Mouse (Mus musculus): Measurements from ENCODE around the gene Plod1. TPM values are rescaled to one million over a fixed set of nuclear protein-coding genes. Genes with fewer than 3 reads are reported as not detected.
"Not testable (repeated sequence)": the region's sequence is repeated elsewhere in the genome, so short reads cannot be mapped to it uniquely, and the experiment has no call there.

The Plod1 gene
- polyA plus RNA-seq, 1 experiment: 64.4 TPM

GRCm38 (mm10) chr4:147883041-147883440 is 53.5 kb downstream of the Plod1 start:
- TF ChIP-seq POLR2A (IDR thresholded peaks at IDR 0.05; ENCODE audit: low read depth, low read length) (no peak), CTCF (IDR thresholded peaks at IDR 0.05; ENCODE audit: borderline replicate concordance, insufficient read depth, low read length) (no peak)
- Histone ChIP-seq H3K27ac (ENCODE audit: insufficient read depth, low read length) (no peak overlapping the region), H3K4me3 (ENCODE audit: insufficient read depth, low read length) (no peak overlapping the region), H3K4me1 (ENCODE audit: control insufficient read depth, insufficient read depth, low read length) (peaks cover 6% of the 10 kb centered on the region; the same call in 1 of the 2 replicates)

- TF ChIP-seq POLR2A (IDR thresholded peaks at IDR 0.05; ENCODE audit: low read depth, low read length): no peak
- no peak for TF ChIP-seq CTCF (IDR thresholded peaks at IDR 0.05; ENCODE audit: borderline replicate concordance, insufficient read depth, low read length)
Measured at GRCm38 (mm10) chr4:147881792-147882191, 54.8 kb downstream of the Plod1 start.

GRCm38 (mm10) chr4:147879865-147880264 is 56.7 kb downstream of the Plod1 start:
- no peak overlapping the region for H3K4me3 ChIP-seq (ENCODE audit: insufficient read depth, low read length)
- no peak overlapping the region for H3K27ac ChIP-seq (ENCODE audit: insufficient read depth, low read length)
- TF ChIP-seq CTCF (IDR thresholded peaks at IDR 0.05; ENCODE audit: borderline replicate concordance, insufficient read depth, low read length) (no peak), POLR2A (IDR thresholded peaks at IDR 0.05; ENCODE audit: low read depth, low read length) (no peak)
- peaks cover 6% of the 10 kb centered on the region; the same call in 1 of the 2 replicates for H3K4me1 ChIP-seq (ENCODE audit: control insufficient read depth, insufficient read depth, low read length)

More at GRCm38 (mm10) chr4:147881792-147882191, 54.8 kb downstream of the Plod1 start:
- Histone ChIP-seq H3K4me3 (ENCODE audit: insufficient read depth, low read length) (no peak overlapping the region), H3K27ac (ENCODE audit: insufficient read depth, low read length) (no peak overlapping the region), H3K4me1 (ENCODE audit: control insufficient read depth, insufficient read depth, low read length) (peaks cover 6% of the 10 kb centered on the region; the same call in 1 of the 2 replicates)

GRCm38 (mm10) chr4:147879456-147879855 is 57.1 kb downstream of the Plod1 start:
- H3K4me1 ChIP-seq (ENCODE audit: control insufficient read depth, insufficient read depth, low read length): peaks cover 6% of the 10 kb centered on the region; the same call in 1 of the 2 replicates
- TF ChIP-seq CTCF (IDR thresholded peaks at IDR 0.05; ENCODE audit: borderline replicate concordance, insufficient read depth, low read length) (no peak), POLR2A (IDR thresholded peaks at IDR 0.05; ENCODE audit: low read depth, low read length) (no peak)
- H3K4me3 ChIP-seq (ENCODE audit: insufficient read depth, low read length): no peak overlapping the region
- H3K27ac ChIP-seq (ENCODE audit: insufficient read depth, low read length): no peak overlapping the region

GRCm38 (mm10) chr4:147878537-147878936 is 58.0 kb downstream of the Plod1 start:
- Histone ChIP-seq H3K4me3 (ENCODE audit: insufficient read depth, low read length) (no peak overlapping the region), H3K4me1 (ENCODE audit: control insufficient read depth, insufficient read depth, low read length) (peaks cover 6% of the 10 kb centered on the region; the same call in 1 of the 2 replicates), H3K27ac (ENCODE audit: insufficient read depth, low read length) (no peak overlapping the region)
- no peak for TF ChIP-seq CTCF (IDR thresholded peaks at IDR 0.05; ENCODE audit: borderline replicate concordance, insufficient read depth, low read length)
- TF ChIP-seq POLR2A (IDR thresholded peaks at IDR 0.05; ENCODE audit: low read depth, low read length): no peak

GRCm38 (mm10) chr4:147875852-147876575 is 60.6 kb downstream of the Plod1 start:
- TF ChIP-seq POLR2A (IDR thresholded peaks at IDR 0.05; ENCODE audit: low read depth, low read length) (no peak), CTCF (IDR thresholded peaks at IDR 0.05; ENCODE audit: borderline replicate concordance, insufficient read depth, low read length) (no peak)
- peaks cover 6% of the 10 kb centered on the region; the same call in 1 of the 2 replicates for H3K4me1 ChIP-seq (ENCODE audit: control insufficient read depth, insufficient read depth, low read length)
- H3K27ac ChIP-seq (ENCODE audit: insufficient read depth, low read length): no peak overlapping the region
- H3K4me3 ChIP-seq (ENCODE audit: insufficient read depth, low read length): no peak overlapping the region

GRCm38 (mm10) chr4:147869238-147869637 is 67.3 kb downstream of the Plod1 start:
- Histone ChIP-seq H3K27ac (ENCODE audit: insufficient read depth, low read length) (no peak overlapping the region), H3K4me1 (ENCODE audit: control insufficient read depth, insufficient read depth, low read length) (no peaks in the 10 kb centered on the region; the same call in 1 of the 2 replicates), H3K4me3 (ENCODE audit: insufficient read depth, low read length) (peak overlapping the region; percentile 69)
- TF ChIP-seq CTCF (IDR thresholded peaks at IDR 0.05; ENCODE audit: borderline replicate concordance, insufficient read depth, low read length) (no peak), POLR2A (IDR thresholded peaks at IDR 0.05; ENCODE audit: low read depth, low read length) (no peak; the same call in 1 of the 2 replicates)

- Histone ChIP-seq H3K27ac (ENCODE audit: insufficient read depth, low read length) (peak within 1 kb of the TSS; percentile 29; the same call in 1 of the 2 replicates), H3K4me3 (ENCODE audit: insufficient read depth, low read length) (peak within 1 kb of the TSS; percentile 98), H3K4me1 (ENCODE audit: control insufficient read depth, insufficient read depth, low read length) (no peaks in the 10 kb centered on the region; the same call in 1 of the 2 replicates)
- no peak for TF ChIP-seq CTCF (IDR thresholded peaks at IDR 0.05; ENCODE audit: borderline replicate concordance, insufficient read depth, low read length)
- TF ChIP-seq POLR2A (IDR thresholded peaks at IDR 0.05; ENCODE audit: low read depth, low read length): peak; percentile 55
Measured at GRCm38 (mm10) chr4:147868450-147869031, 68.0 kb downstream of the Plod1 start, which contains the start of the genes Miip and Fv1. Miip (minus strand) TSS chr4:147868816. Fv1 (plus strand) TSS chr4:147868979.

- H3K27ac ChIP-seq (ENCODE audit: insufficient read depth, low read length): peak overlapping the region; percentile 29; the same call in 1 of the 2 replicates
- H3K4me3 ChIP-seq (ENCODE audit: insufficient read depth, low read length): peak overlapping the region; percentile 98
- TF ChIP-seq POLR2A (IDR thresholded peaks at IDR 0.05; ENCODE audit: low read depth, low read length) (peak; percentile 70), CTCF (IDR thresholded peaks at IDR 0.05; ENCODE audit: borderline replicate concordance, insufficient read depth, low read length) (no peak)
- H3K4me1 ChIP-seq (ENCODE audit: control insufficient read depth, insufficient read depth, low read length): no peaks in the 10 kb centered on the region; the same call in 1 of the 2 replicates
Measured at GRCm38 (mm10) chr4:147867563-147868449, 68.8 kb downstream of the Plod1 start.

- not testable (repeated sequence) for H3K4me3 ChIP-seq (ENCODE audit: insufficient read depth, low read length); H3K4me1 ChIP-seq (ENCODE audit: control insufficient read depth, insufficient read depth, low read length); H3K27ac ChIP-seq (ENCODE audit: insufficient read depth, low read length)
Measured at GRCm38 (mm10) chr4:147866793-147867192, 69.8 kb downstream of the Plod1 start.
